Mouse (Mus musculus) heart, adult 2 months (tissue): ENCODE measurements around the gene Cdc73.

ENCODE experiments used
- EP300 ChIP-seq: fragments of 200-500 bp; IDR thresholded peaks from 2 replicates; pipeline ENCODE4 v1.6.1; 2011; ENCODE audit warnings: low read depth, low read length, control low read depth; ENCODE audit not compliant: insufficient read depth
- POLR2A ChIP-seq: fragments of 200-500 bp; IDR thresholded peaks from 2 replicates; pipeline ENCODE4 v1.6.1; 2011; ENCODE audit warnings: mild to moderate bottlenecking, low read depth, low read length, control low read depth; ENCODE audit not compliant: insufficient read depth

DNA sequence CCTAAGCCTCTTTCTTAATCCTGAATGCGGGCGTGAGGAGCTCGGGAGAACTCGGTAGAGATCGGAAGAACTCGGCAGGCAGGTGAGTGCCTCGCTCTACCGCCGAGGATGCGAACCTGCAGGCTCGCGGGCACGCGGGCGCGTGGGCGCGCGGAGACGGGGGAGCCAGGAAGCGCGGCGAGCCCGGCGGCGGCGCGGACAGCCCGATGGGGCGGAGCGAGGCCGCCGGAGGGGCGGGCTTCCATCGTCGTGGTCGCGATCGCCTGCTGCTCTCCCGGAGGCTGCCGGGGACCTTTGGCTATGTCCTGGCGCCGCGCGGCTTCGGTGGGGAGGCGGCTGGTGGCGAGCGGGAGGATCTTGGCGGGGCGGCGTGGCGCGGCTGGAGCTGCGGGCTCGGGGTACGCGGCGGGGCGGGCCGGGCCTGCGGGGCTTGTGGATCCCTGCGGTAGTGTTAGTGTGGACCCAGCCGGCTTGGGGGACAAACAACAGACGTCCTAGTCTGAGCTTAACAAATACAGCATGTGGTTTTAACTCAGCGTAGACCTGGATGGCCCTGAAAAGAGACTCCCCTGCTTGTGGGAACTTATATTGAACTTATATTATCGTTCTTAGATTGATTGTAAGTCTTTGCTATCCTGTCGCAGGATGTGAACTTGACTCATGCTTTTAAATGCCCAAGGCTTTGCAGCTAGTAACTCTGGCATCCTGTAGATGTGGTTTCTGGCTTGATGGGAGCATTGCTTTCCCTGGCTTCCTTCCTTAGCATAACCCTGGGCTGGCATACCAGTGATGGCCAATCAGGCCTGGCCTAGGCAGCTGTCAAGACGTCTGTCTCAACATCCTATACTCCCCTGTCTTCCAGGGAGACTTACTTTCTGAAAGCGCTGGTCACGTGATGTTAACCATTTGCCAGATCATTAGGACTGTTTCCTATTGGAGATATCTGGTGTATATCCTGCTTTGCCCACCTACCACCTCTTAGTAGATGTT lies 37.0 kb upstream of the Cdc73 start:
- TF ChIP-seq EP300 (no peak), POLR2A (0 out of 2 replicates have a peak, but pooled peaks have one; percentile 51)
